Mouse (Mus musculus) left cerebral cortex, adult 8-10 months (tissue): ENCODE results near the gene Mapk10. TPM values are rescaled to one million over a fixed set of nuclear protein-coding genes. Genes with fewer than 3 reads are reported as not detected.
A peak's percentile ranks its signal among the peaks of the same experiment; 100 is the strongest.

Experiments
- DNase-seq, 2 experiments: peaks; one replicate each; pipeline ENCODE4 v3.0.0; 2022; ENCODE audit warnings: low spot score in 2 of 2
- total RNA-seq, 4 experiments: library from RNA; stranded (reverse); gene quantifications; 2 replicates each; pipeline ENCODE4 v1.2.4; 2022

The Mapk10 gene
- total RNA-seq: 100 to 1,000 TPM; 474 to 541 (median 500) TPM

DNA sequence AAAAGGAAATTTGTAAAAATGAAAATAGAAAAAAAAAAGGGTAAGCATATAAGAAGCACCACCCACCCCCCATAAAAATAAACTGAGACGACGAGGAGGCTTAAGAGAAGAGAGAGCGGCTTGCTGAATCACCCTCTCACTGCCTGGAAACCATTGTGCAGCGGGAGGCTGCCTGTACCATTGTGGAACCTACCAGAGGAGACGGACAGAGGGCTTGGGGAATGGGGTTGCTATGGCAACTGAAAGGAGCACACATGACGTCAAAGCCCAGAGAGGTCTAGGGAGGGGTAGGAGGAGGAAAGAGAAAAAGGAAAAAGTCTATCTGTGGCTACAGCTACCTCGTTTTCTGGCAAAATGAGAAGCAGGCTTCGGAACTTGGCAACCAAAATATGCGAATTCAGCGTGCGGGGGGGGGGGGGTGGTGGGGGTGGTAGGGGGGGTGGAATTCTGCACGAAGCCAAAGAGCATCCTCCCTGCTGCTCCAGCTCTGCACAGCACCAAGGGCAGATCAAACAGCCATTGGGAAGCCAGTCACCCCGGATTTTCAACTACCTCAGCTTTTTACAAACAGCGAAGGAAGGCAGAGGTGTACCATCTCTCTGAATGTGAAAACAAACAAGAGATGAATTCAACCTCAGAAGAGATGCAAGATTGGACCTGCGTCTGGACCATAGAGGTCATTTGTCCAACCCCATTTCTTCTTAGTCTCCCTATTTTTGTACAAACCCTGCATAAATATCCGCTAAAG, at the start of gene Mapk10:
Mapk10 (minus strand) TSS at position 234 of the 748 bp plus-strand sequence.
- DNase-seq: peak; percentile 87 to 93

DNA sequence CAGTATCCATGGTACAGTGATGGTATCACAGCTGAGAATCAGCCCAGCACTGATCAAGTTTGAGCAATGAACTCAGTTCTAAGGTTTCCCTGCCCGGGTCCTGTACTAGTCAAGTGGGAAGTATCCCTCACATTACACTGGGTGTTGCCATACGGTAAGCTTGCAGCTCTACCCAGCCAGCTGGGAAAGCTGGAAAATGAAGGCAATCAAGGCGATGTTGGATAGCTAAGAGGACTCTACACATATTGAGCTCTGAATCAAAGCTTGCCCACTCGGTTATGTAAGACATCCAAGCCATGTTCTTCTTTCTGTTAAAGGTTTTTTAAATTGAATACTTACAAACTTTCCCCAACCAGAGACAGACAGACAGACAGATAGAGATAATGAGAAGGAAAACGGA, 45.0 kb upstream of the Mapk10 start:
- no peak for DNase-seq

GRCm38 (mm10) chr5:103242430-103242829, 31.3 kb upstream of the Mapk10 start:
- no peak for DNase-seq

- DNase-seq: no peak
These were observed 20.7 kb upstream of the Mapk10 start for GRCm38 (mm10) chr5:103231822-103232221.

- no peak for DNase-seq
These were observed 19.2 kb upstream of the Mapk10 start for GRCm38 (mm10) chr5:103230334-103230733.

DNA sequence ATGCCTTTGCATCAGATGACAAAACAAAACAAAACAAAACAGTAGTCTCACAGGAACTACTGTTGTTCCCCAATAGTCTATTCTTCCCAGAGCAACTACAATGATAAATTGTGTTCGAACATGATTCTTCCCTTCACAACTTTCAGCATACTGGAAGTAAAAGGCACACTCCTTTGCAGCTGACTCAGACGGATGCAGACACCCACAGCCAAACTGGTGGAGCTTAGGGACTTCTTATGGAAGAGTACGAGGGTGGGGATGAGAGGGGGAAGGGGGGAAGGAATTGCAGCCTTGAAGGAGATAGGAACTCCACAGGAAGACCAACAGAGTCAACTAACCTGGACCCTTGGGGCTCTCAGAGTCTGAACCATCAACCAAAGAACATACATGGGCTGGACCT, 18.2 kb upstream of the Mapk10 start:
- no peak for DNase-seq

DNA sequence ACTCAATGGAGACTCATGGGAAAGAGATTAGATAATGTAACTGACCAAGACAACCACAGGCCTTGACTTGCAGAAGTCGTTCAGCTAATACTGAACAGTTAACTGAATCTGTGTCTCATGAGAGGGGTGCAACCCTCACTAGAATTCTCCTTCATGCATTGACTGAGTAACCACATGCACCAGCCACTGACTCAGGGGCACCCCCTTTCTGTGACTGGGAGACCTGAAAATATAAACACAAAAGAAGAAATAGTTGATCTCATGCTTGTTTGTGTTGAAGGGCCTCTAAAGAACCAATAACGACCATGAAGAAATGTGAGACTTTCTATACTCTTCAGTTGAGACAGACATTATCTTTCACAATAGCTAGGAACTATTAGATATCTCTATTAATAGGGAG, 10.9 kb upstream of the Mapk10 start:
- no peak for DNase-seq

DNA sequence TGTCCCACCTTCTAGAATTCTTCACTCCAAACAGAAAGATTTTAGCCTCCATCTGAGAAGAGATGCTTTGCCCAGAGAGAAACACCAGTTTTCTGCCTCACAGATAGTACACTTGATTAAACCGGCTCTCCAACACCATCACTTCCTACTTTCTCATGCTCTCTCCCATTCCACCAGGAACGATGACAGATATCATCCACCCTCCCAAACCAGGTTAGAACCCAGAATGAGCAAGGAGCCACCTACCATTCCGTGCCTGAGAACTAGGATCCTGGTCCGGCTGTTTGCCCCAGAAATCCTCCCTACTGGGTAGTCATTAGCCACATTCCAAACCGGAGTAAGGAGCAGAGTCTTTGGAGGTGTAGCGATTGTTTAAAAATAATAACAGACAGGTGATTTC, 490 bp downstream of the Mapk10 start:
- DNase-seq: no peak

- DNase-seq: no peak
These were observed 1.1 kb downstream of the Mapk10 start for GRCm38 (mm10) chr5:103210018-103210417.

DNA sequence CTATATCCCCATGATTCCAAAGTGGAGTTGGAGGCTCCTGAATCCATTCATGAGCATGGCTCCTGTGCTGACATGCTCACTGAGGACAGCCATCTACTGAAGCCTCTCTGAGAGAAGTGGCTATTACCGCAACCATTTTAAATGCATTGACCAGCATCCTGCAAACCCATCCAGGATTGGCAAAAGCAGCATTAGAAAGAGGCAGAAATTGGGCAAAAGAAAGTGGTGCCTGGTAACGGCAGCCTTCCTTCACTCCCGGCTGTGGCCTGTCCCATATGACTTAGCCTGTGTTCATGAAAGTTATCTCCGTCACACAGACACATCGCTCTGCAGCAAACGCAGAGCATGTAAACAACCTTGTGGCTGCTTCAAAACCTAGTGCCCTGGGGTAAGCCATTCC, 1.6 kb downstream of the Mapk10 start:
- DNase-seq: no peak

DNA sequence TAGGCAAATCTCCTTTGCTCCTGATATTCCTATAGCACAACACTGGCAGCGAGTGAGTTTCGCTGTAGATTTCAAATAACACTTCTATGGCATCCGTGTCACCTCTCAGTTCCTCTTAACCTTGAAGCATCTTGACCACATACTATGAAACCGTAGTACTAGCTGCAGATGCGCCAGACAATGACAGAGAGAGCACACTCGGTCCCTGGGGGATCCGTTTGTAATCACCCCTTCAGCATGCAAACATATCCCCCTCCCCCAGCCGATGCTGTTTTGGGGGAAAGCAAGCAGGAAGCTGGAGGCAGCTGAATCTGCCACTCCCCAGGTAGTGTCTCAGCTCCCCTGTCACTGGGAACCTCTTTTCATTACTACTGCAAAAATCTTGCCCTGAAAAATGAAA, 2.3 kb downstream of the Mapk10 start:
- no peak for DNase-seq

DNA sequence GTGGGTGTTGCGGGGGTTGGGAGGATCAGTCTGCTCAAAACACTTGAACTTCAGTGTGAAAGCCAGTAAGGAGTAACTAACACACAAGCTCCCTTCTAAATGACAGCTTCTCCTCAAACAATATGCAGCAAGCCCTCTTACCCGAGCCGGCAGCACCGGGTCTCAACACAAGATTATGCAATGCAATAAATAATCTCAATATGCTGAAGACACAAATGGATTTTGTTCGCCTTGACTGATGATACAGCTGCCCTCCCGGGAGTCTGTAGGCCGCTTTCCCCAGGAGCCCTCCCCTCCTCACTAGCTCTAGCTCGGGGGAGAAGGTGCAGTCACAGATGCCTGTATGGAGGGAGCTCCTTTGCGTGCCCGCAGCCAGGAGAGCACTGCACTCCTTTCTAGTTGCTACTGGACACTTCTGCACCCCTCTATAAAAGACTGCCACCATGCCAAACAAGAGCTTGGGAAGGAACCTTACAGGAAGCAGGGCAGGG, 3.1 kb downstream of the Mapk10 start:
- DNase-seq: no peak

GRCm38 (mm10) chr5:103197796-103198325, 13.3 kb downstream of the Mapk10 start:
- no peak for DNase-seq

DNA sequence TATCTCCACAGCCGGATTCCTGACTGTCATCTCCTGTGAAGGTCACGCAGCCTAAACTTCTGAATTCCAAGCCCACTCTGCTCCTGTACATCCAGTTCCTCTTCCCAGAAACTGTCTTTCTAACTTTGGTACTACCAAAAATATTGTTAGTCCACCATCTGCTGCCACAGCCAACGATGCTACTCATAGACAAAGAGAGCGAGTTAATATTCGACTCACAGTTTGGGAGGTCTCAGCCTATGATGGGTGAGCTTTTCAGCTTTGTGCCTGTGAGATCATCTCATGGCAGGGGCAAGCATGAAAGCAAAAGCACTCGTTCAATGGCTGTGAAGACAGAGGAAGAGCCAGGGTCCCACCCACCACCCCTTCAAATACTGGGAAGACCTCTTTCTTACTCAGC, 16.6 kb downstream of the Mapk10 start:
- DNase-seq: no peak

DNA sequence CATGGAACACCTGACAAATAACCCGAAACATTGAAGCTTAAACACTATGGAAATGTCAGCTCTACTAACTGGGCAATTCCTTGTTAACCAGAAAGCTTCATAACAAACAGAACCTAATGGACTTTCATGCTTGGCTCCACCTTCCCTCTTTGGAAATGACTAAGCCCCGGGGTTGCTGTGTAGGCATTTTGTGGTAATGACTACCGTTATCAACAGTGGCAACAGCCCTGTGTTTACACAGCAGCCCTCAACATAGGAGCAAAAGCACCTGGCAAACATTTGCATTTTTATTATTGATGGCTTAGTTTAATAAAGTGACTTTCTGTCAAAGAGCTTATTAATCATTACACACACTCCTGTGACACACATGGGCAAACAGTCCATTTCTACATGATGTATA, 17.4 kb downstream of the Mapk10 start:
- DNase-seq: no peak

GRCm38 (mm10) chr5:103191577-103191976, 19.6 kb downstream of the Mapk10 start:
- DNase-seq: no peak

DNA sequence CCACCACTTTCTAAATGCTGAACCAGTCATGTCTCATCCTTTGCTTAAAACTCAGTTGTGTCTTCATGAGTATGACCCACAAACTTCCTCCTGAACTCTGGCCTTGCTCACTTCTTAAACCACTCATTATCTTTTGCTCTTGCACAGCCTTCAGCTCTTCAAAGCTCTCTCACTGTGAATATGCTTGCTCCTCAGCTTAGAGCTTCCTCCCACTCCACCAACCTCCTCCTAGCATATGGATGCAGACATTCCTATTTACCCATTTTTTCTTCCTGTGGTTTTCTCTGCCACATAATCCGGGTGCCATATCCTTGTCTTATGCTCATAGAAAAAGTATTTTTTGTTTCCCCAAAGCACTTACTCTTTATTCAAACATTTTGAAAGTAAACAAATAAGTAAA, 26.9 kb downstream of the Mapk10 start:
- no peak for DNase-seq

GRCm38 (mm10) chr5:103181622-103182021, 29.5 kb downstream of the Mapk10 start:
- DNase-seq: no peak

DNA sequence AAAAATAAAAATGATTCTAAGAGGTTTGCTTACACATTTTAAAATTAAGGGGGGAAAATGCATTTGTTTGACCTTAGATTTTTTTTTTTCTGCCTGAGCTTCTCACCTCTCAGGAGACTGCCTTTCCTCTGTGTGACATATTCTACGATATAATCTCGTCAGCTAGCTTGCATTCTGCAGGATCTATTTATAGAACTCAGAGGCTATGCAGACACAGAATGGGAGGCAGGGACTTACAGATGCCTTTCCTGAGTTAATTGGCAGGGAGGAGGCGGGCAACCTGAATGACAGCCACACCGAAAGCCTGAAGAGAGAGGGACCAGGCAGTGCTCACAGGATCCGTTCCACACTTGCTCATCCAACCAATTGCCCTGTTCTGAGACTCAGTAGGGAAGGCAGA, 34.1 kb downstream of the Mapk10 start:
- DNase-seq: no peak

- no peak for DNase-seq
These were observed 35.1 kb downstream of the Mapk10 start for GRCm38 (mm10) chr5:103175989-103176388.

DNA sequence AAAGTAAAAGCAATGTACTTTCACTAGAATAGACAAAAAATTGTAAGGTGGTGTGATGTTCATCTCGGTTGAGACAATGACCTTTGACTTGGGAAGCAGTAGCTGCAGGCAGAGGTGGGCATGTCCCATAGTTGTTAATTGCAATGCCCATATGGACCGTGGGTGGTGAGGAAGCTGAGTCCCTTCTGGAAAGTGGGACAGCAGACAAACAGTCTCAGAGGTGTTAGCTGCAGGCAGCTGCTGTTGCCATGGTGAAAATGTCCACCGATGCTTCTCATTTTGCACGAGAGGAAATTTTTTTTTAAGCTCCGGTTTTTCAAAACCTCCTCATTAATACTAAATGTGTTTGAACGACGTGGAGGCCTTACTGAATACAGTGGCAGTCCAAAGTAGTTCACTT, 36.5 kb downstream of the Mapk10 start:
- DNase-seq: peak in 1 of 2 experiments; percentile 90

DNA sequence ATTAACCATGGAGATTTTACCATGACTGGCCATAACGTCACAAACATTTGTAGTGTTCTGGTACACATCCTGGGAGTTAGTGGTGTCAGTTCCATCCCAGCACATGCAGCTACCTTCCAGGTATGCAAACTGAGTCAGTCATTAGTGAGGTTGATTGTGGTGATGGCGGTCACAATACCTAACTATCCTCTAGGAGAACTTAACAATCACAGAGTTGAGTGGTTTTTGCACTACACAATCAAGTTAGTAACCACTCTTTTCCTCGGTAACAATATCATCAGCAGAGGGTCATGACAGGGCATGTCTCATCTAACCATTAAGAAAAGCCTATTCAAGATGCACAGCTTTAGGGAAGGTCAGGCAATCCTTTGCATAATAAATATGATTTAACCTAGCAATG, 39.9 kb downstream of the Mapk10 start:
- DNase-seq: no peak

GRCm38 (mm10) chr5:103167371-103167770, 43.8 kb downstream of the Mapk10 start:
- peak in 1 of 2 experiments; percentile 78 for DNase-seq
